Mouse (Mus musculus) Patski (cell line): ENCODE measurements around the gene Iqcd. TPM values are rescaled to one million over a fixed set of nuclear protein-coding genes. Genes with fewer than 3 reads are reported as not detected.

Experiments
- ATAC-seq: fragments of 100-300 bp; one replicate; pipeline ENCODE4 v1.8.0; 2021
- CTCF ChIA-PET: fragments of 350-600 bp; sonication (Branson Sonifier 250); formaldehyde crosslinking; loops from one replicate; lab custom pipeline; 2022; ENCODE audit warnings: inconsistent platforms; lab: Charles Lee
- POLR2A ChIA-PET: fragments of 350-600 bp; sonication (Branson Sonifier 250); formaldehyde crosslinking; loops from one replicate; lab custom pipeline; 2022; ENCODE audit warnings: antibody characterized with exemption, inconsistent platforms; lab: Charles Lee
- DNase-seq: peaks from one replicate; pipeline ENCODE4 v3.0.0-alpha.2; 2011; ENCODE audit warnings: low read depth, low spot score
- H3K27me3 ChIP-seq: fragments of 371-371 bp; one replicate; pipeline ENCODE4 v1.5.1; 2021
- CTCF ChIP-seq: fragments of 100-300 bp; IDR thresholded peaks from one replicate; pipeline ENCODE4 v1.5.1; 2021
- in situ Hi-C: fragments of 300-500 bp; cut with MboI; formaldehyde crosslinking; loops from 3 replicates; pipeline ENCODE4 v1.11.1; 2018; ENCODE audit warnings: low pct_unique_long_range_greater_than_20kb, mixed read lengths
- polyA plus RNA-seq: library from polyadenylated mRNA; unstranded; gene quantifications from one replicate; pipeline ENCODE4 v1.2.3, GENCODE M21; 2021

The Iqcd gene
- polyA plus RNA-seq = 10.5 TPM

DNA sequence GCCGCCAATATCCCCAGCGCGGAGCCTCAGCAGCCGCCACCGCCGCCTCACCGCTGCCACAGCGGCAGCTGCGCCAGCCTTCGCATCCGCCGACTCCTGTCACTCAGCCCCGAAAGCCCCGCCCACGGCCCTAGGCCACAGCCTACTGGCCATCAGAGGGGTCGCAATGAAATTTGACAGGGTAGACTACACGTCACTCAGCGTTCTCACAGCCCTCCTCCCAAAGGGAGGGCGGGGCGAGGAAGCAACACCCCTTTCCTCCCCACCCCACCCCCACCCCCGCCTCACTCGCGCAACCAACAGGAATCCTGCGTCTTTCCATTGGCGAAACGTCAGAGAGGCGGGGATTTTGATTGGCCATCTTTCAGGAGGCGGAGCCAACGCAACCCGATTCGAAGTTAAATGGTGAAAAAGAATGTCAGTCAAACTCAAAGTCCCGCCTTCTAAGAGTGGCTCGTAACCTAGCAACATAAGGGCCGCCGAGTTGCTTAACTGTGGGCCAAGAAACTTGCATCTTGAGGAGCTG, at the start of gene Iqcd, which contains the start of gene Tpcn1:
Gene Iqcd (plus strand): TSS at position 448 of the 526 bp plus-strand sequence.
Gene Tpcn1 (minus strand): TSS at position 105 of the 526 bp plus-strand sequence.
- no peaks in the 10 kb centered on the region for H3K27me3 ChIP-seq
- DNase-seq (peak; percentile 99), ATAC-seq (peak; percentile 93)
- ChIA-PET CTCF (interaction anchor here (0.8 to 9.2 kb wide), 4 partner anchors 13 to 461 kb away, joined by 3 to 54 read pairs (median 22); no protein-coding TSS in a partner anchor), POLR2A (interaction anchor here (0.8 to 2.9 kb wide), 11 partner anchors 9 to 55 kb away, joined by 3 to 13 read pairs (median 7); no protein-coding TSS in a partner anchor)
- in situ Hi-C loops = loop anchor here (5.0 kb wide), 1 partner anchor 71 kb away; no protein-coding TSS in a partner anchor
- TF ChIP-seq CTCF = no peak

DNA sequence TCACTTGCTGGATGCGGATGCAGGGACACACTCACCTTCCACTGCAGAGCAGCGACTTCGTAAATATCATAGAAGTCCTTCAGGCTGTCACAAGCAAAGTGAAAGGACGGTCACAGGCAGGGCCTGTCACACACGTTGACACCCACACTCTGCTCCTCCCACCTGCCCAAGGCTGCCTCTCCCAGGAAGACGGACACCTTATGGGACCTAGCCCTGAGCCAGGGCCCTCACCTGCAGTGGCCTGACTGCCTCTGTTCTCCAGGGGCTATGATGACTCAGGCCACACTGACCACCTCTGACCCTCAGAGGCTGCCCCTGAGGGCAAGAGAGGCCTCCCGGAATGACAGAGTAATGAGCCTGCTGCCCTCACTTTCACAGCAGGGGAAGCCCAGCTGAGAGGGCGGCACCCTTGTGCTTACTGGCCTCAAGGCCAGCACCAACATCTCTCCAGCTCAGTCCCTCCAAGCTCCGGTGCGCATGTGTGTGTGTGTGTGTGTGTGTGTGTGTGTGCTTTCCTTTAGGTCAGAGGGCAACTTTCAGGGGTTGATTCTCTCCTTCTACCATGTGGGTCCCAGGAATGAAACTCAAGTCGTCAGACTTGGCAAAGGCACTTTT, 40.5 kb upstream of the Iqcd start:
- TF ChIP-seq CTCF = no peak
- in situ Hi-C loops = no loop called here
- POLR2A ChIA-PET = interaction anchor here (0.7 kb wide), 1 partner anchor 13 kb away, joined by 3 read pairs; no protein-coding TSS in a partner anchor
- CTCF ChIA-PET = interaction anchor here (1.2 kb wide), 1 partner anchor 43 kb away, joined by 3 read pairs; no protein-coding TSS in a partner anchor
- ATAC-seq (no peak), DNase-seq (no peak)
- no peaks in the 10 kb centered on the region for H3K27me3 ChIP-seq

DNA sequence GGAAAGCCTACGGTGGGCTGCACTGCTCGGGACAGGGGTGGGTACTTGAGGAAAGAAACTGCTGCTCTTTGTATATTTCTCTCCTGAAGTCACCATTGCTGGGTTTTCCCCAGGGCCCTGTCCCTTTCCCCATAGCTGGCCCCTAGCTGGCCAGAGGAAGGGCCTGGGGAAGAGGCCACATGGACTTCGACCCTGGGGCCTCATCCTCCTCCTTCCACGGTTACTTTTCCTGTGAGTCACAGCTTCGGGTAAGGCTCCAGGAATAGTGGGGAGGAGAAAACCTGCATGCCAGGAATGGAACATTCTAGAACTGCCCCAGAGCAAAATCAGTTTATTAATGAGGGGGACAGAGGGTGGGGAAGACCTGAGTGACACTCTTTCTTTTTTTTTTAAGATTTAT, 38.7 kb upstream of the Iqcd start:
- H3K27me3 ChIP-seq = no peaks in the 10 kb centered on the region
- ChIA-PET POLR2A (interaction anchor here (0.9 kb wide), 2 partner anchors 19 to 40 kb away, joined by 3 read pairs; no protein-coding TSS in a partner anchor), CTCF (interaction anchor here (0.8 to 1.6 kb wide), 4 partner anchors 8 to 51 kb away, joined by 3 to 4 read pairs (median 4); no protein-coding TSS in a partner anchor)
- no peak for TF ChIP-seq CTCF
- no peak for DNase-seq
- in situ Hi-C loops = no loop called here
- no peak for ATAC-seq

DNA sequence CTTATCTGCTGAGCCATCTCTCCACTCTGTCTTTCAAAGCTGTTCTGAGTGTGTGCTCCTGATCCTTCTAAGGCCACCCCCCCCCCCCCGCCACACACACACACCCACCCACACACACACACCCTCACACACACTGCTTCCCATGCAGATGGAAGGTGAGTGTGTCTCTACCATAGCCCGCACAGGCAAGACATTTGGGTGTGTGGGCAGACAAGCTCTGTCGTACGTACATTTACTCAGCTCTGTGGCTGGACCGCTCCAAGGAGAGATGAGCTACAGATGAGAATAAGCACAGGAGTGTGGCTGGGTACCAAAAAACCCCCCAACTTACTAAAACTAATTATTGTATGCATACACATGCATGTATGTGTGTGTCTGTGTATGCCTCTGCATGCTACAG, 38.1 kb upstream of the Iqcd start:
- POLR2A ChIA-PET = interaction anchor here (0.9 kb wide), 1 partner anchor 40 kb away, joined by 3 read pairs; no protein-coding TSS in a partner anchor
- CTCF ChIA-PET = interaction anchor here (0.8 to 1.6 kb wide), 3 partner anchors 8 to 28 kb away, joined by 3 to 4 read pairs (median 3); no protein-coding TSS in a partner anchor
- ATAC-seq (no peak), DNase-seq (no peak)
- no peaks in the 10 kb centered on the region for H3K27me3 ChIP-seq
- no peak for TF ChIP-seq CTCF
- in situ Hi-C loops = no loop called here

DNA sequence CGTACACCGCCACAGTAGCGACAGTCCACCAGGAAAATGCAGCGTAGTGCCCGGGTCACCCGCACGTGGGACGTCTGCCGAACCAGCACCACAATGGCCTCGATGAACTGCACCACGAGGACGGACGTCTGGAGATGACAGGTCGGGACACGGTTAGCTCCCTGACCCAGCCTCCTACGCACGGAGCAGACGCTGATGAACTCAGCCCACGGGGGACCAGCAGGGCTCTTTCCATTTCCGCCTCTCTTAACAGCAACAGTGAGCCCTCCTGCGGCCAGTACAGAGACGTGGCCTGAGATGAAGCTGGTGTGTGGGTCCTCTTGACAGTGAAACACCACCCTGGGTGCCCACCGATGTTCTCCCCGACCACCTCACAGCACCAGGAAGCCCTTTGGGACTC, 32.9 kb upstream of the Iqcd start:
- in situ Hi-C loops = no loop called here
- POLR2A ChIA-PET = interaction anchor here (1.4 kb wide), 1 partner anchor 17 kb away, joined by 3 read pairs; no protein-coding TSS in a partner anchor
- no peak for TF ChIP-seq CTCF
- DNase-seq = no peak
- no peaks in the 10 kb centered on the region for H3K27me3 ChIP-seq
- CTCF ChIA-PET = interaction anchor here (0.9 to 1.1 kb wide), 2 partner anchors 40 to 63 kb away, joined by 3 read pairs; no protein-coding TSS in a partner anchor
- no peak for ATAC-seq

DNA sequence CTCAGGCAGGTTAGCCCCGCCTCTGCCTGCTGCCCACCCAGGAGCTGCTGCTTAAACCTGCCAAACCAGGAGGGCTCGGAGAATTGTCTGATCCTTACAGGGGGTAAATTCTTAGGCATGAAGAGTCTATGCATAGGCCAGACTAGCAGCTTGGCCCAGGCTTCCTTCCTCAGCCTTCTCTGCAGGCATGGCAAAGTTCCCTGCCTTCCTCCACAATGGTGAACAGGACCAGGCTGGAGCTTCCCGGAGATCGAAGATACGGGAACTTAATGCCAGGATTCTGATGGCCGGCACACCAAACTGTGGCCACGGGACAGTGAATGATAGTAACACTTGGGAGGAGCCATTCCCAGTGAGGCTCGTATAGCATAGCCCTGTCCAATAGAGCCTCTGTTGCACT, 30.8 kb upstream of the Iqcd start:
- ChIA-PET POLR2A (interaction anchor here (0.6 to 2.0 kb wide), 3 partner anchors 22 to 30 kb away, joined by 3 to 5 read pairs (median 3); no protein-coding TSS in a partner anchor), CTCF (interaction anchor here (1.1 to 1.4 kb wide), 3 partner anchors 8 to 48 kb away, joined by 3 to 4 read pairs (median 3); no protein-coding TSS in a partner anchor)
- in situ Hi-C loops = no loop called here
- DNase-seq = no peak
- TF ChIP-seq CTCF = no peak
- no peak for ATAC-seq
- no peaks in the 10 kb centered on the region for H3K27me3 ChIP-seq

DNA sequence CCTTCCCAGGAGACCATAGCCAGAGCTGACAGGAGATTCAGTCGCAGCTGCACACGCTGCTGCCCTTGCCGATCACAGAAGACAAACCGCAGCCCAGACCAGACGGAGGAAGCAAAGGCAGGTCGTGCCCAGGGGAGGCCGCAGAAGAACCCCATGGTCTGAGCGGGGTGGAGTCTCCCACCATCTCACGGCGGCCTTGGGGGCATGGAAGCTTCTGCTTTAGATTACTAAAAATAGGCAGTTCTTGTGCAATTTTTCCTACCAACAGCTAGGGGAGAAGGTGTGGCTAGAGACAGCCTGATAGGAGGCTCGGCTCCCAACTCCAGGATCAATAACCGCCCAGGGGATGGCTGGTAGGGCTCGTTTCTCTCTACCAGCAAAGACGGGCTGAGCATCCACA, 30.1 kb upstream of the Iqcd start:
- H3K27me3 ChIP-seq = no peaks in the 10 kb centered on the region
- in situ Hi-C loops = no loop called here
- no peak for TF ChIP-seq CTCF
- CTCF ChIA-PET = interaction anchor here (1.1 to 1.4 kb wide), 3 partner anchors 9 to 47 kb away, joined by 3 to 4 read pairs (median 3); no protein-coding TSS in a partner anchor
- POLR2A ChIA-PET = interaction anchor here (1.1 to 2.0 kb wide), 3 partner anchors 11 to 47 kb away, joined by 3 to 9 read pairs (median 5); no protein-coding TSS in a partner anchor
- ATAC-seq (no peak), DNase-seq (no peak)

DNA sequence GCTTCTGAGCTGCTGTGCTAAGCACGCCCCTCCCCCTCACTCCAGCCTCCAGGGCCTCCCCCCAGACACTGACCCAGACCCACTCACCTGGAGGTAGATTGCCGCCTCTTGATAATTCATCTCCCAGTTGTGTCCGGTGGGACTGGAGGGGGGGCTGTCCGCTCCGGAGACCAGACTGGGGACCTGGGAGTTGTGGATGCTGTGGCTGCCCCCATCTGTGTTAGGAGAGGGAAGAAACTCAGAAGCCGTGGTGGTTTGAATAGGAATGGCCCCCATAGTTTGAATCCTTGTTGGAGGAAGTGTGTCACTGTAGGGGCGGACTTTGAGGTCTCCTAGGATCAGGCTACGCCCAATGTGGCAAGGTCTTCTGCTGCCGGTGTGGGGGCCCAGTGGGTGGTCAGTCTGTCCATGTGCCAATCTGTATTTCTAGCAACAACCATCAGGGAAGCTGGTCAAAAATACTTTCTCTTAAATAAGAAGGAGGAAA, 28.6 kb upstream of the Iqcd start:
- in situ Hi-C loops = no loop called here
- ChIA-PET POLR2A (interaction anchor here (0.6 to 2.0 kb wide), 8 partner anchors 10 to 276 kb away, joined by 3 to 13 read pairs (median 4); partner anchors contain the start of genes Iqcd and Tpcn1), CTCF (interaction anchor here (1.3 to 1.7 kb wide), 6 partner anchors 14 to 40 kb away, joined by 3 to 6 read pairs (median 5); no protein-coding TSS in a partner anchor)
- ATAC-seq (no peak), DNase-seq (no peak)
- no peak for TF ChIP-seq CTCF
- no peaks in the 10 kb centered on the region for H3K27me3 ChIP-seq

DNA sequence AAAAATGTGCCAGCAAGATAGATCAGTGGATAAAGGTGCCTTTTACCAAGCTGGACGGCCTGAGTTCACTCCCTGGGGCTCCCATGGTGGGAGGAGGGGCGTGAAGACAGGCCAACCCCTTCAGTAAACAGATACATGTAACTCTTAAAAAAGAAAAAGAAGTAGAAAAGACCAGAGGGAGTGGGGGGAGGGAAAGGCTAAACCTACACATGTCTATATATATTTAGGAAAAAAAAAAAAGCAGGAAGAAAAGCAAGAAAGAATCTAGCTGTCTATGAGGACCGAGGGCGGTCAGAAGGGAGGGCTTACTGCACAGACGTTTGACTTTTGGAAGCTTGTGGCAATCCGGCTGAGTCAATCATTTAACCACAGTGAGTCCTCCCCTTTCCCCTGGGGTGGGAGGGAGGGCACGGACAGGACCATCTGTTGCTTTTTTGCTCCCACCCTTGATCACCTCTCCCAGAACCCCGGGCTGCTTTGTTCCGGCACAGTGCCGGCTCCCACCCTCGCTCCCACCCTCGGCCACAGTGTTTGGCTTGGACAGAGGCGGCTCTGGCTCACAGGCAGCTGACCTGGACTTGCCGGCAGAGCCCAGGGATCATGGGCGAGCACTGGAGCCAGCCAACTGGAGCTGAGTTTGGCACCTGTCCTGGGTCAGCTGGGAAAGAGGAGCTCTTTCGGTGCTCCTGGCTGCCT, 28.1 kb upstream of the Iqcd start:
- POLR2A ChIA-PET = interaction anchor here (0.6 to 2.0 kb wide), 8 partner anchors 14 to 276 kb away, joined by 3 to 13 read pairs (median 4); partner anchors contain the start of genes Iqcd and Tpcn1
- TF ChIP-seq CTCF = no peak
- CTCF ChIA-PET = interaction anchor here (0.8 to 1.7 kb wide), 7 partner anchors 14 to 45 kb away, joined by 3 to 6 read pairs (median 5); no protein-coding TSS in a partner anchor
- in situ Hi-C loops = no loop called here
- peak; percentile 94 for ATAC-seq
- H3K27me3 ChIP-seq = no peaks in the 10 kb centered on the region
- peak; percentile 96 for DNase-seq
